Mouse (Mus musculus): ENCODE results near the gene Dpf2.

GRCm38 (mm10) chr19:5951631-5952030 lies 38.8 kb upstream of the Dpf2 start:
- TF ChIP-seq CTCF (IDR thresholded peaks at IDR 0.05; ENCODE audit: low read depth, low read length) (no peak), GATA1 (IDR thresholded peaks at IDR 0.05; ENCODE audit: borderline replicate concordance, low read length) (no peak), GATA2 (IDR thresholded peaks at IDR 0.05; ENCODE audit: borderline replicate concordance, low read depth, low read length) (no peak)

Measured in G1E (cell line).